Mouse (Mus musculus): ENCODE results near the gene Hbq1a. TPM values are rescaled to one million over a fixed set of nuclear protein-coding genes. Genes with fewer than 3 reads are reported as not detected.
A peak's percentile ranks its signal among the peaks of the same experiment; 100 is the strongest.

Gene Hbq1a
- polyA plus RNA-seq, 1 experiment from 2014 or later: not detected

GRCm38 (mm10) chr11:32345504-32346297 lies 45.8 kb downstream of the Hbq1a start:
- ATAC-seq (replicated peaks; ENCODE audit: low FRiP score, low TSS enrichment, low read depth) (peak; percentile 65), DNase-seq (ENCODE audit: low spot score) (peak; percentile 65)
- H3K27ac ChIP-seq (ENCODE audit: low read depth): peak overlapping the region; percentile 65

GRCm38 (mm10) chr11:32347264-32347606 lies 47.4 kb downstream of the Hbq1a start:
- WGBS: 4% methylated on average over 10 of the region's 10 CpGs
- H3K4me1 ChIP-seq (replicated peaks; ENCODE audit: control insufficient read depth, insufficient read depth, low read length): peaks cover 24% of the 10 kb centered on the region
- ATAC-seq (replicated peaks; ENCODE audit: low FRiP score, low TSS enrichment, low read depth): peak; percentile 19
- H3K9me3 ChIP-seq (ENCODE audit: control insufficient read depth, low read length): no peaks in the 10 kb centered on the region
- no peaks in the 10 kb centered on the region for H3K27me3 ChIP-seq (replicated peaks; ENCODE audit: control insufficient read depth, insufficient read depth, low read length)
- H3K4me2 ChIP-seq (ENCODE audit: low read length): peak overlapping the region; percentile 81
- DNase-seq (ENCODE audit: low spot score): no peak
- H3K4me3 ChIP-seq (ENCODE audit: low read depth, low read length): peak overlapping the region; percentile 83
- peaks cover 20% of the 10 kb centered on the region for H3K36me3 ChIP-seq (ENCODE audit: control insufficient read depth, insufficient read depth, low read length)
- peak overlapping the region; percentile 79 for H3K27ac ChIP-seq (ENCODE audit: low read depth)
- H3K9ac ChIP-seq (ENCODE audit: low read length): peak overlapping the region; percentile 85

More at GRCm38 (mm10) chr11:32345504-32346297, 45.8 kb downstream of the Hbq1a start:
- 64% methylated on average over 6 of the region's 6 CpGs for WGBS
- Histone ChIP-seq H3K27me3 (replicated peaks; ENCODE audit: control insufficient read depth, insufficient read depth, low read length) (no peaks in the 10 kb centered on the region), H3K36me3 (ENCODE audit: control insufficient read depth, insufficient read depth, low read length) (peaks cover 4% of the 10 kb centered on the region; the same call in 1 of the 2 replicates), H3K9me3 (ENCODE audit: control insufficient read depth, low read length) (no peaks in the 10 kb centered on the region), H3K4me2 (ENCODE audit: low read length) (no peak overlapping the region), H3K4me1 (replicated peaks; ENCODE audit: control insufficient read depth, insufficient read depth, low read length) (peaks cover 24% of the 10 kb centered on the region), H3K9ac (ENCODE audit: low read length) (no peak overlapping the region), H3K4me3 (ENCODE audit: low read depth, low read length) (no peak overlapping the region)

GRCm38 (mm10) chr11:32347607-32348432 lies 48.0 kb downstream of the Hbq1a start, which contains the start of gene Sh3pxd2b:
Sh3pxd2b (plus strand) TSS chr11:32347820.
- no peaks in the 10 kb centered on the region for H3K27me3 ChIP-seq (replicated peaks; ENCODE audit: control insufficient read depth, insufficient read depth, low read length)
- peak within 1 kb of the TSS; percentile 83 for H3K4me3 ChIP-seq (ENCODE audit: low read depth, low read length)
- H3K9ac ChIP-seq (ENCODE audit: low read length): peak within 1 kb of the TSS; percentile 85
- no peaks in the 10 kb centered on the region for H3K9me3 ChIP-seq (ENCODE audit: control insufficient read depth, low read length)
- ATAC-seq (replicated peaks; ENCODE audit: low FRiP score, low TSS enrichment, low read depth): peak; percentile 72
- H3K4me2 ChIP-seq (ENCODE audit: low read length): peak within 1 kb of the TSS; percentile 81
- under 1% methylated on average over 79 of the region's 86 CpGs for WGBS
- H3K4me1 ChIP-seq (replicated peaks; ENCODE audit: control insufficient read depth, insufficient read depth, low read length): peaks cover 24% of the 10 kb centered on the region
- peaks cover 24% of the 10 kb centered on the region for H3K36me3 ChIP-seq (ENCODE audit: control insufficient read depth, insufficient read depth, low read length)
- peak within 1 kb of the TSS; percentile 79 for H3K27ac ChIP-seq (ENCODE audit: low read depth)
- DNase-seq (ENCODE audit: low spot score): peak; percentile 81

DNA sequence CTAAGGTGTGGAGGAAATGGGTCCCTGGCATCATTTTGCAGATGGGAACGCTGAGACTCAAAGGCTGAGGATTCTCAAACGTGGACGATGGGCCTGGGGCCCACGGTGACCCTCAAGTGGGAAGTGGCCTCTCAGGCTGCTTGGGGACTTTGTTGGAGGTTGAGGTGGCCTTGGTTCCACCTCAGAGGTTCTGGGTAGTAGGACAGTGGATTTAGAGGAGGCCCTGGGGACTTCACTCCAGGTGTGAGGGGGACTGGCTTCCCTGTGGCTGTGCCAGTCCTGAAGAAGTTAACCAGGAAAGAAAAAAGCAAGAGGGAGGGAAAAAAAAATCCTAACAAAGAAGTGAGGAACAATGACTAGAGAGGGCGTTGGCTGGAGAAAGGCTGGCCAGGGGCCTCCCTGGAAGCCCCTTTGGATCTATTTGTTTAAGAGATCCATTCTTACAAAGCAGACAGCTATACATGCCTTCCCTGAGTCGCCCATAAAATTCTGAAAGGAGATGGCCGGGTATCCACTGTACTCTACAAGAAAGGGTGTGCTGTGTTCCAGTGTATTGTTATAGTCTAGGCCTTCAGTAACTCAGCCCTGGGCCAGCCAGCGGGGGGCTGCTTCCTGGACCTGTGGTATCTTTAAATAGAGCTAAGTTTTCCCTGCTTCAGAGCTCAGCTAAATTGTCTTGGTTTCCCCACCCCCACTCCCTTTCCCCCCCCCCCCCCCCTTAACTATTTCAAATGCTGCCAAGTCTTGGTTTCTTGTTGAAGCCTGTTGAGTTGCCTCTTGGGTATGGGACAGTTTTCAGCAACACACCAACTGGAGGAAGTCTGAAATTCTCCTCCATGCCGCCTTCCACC lies 48.8 kb downstream of the Hbq1a start:
- peak overlapping the region; percentile 83 for H3K4me3 ChIP-seq (ENCODE audit: low read depth, low read length)
- peaks cover 24% of the 10 kb centered on the region for H3K4me1 ChIP-seq (replicated peaks; ENCODE audit: control insufficient read depth, insufficient read depth, low read length)
- H3K27ac ChIP-seq (ENCODE audit: low read depth): peak overlapping the region; percentile 79
- H3K9ac ChIP-seq (ENCODE audit: low read length): peak overlapping the region; percentile 85
- H3K9me3 ChIP-seq (ENCODE audit: control insufficient read depth, low read length): no peaks in the 10 kb centered on the region
- 20% methylated on average over 9 of the region's 9 CpGs for WGBS
- H3K4me2 ChIP-seq (ENCODE audit: low read length): peak overlapping the region; percentile 81
- ATAC-seq (replicated peaks; ENCODE audit: low FRiP score, low TSS enrichment, low read depth) (no peak), DNase-seq (ENCODE audit: low spot score) (peak; percentile 67)
- H3K36me3 ChIP-seq (ENCODE audit: control insufficient read depth, insufficient read depth, low read length): peaks cover 24% of the 10 kb centered on the region
- H3K27me3 ChIP-seq (replicated peaks; ENCODE audit: control insufficient read depth, insufficient read depth, low read length): no peaks in the 10 kb centered on the region

GRCm38 (mm10) chr11:32349284-32349953 lies 49.5 kb downstream of the Hbq1a start:
- H3K4me1 ChIP-seq (replicated peaks; ENCODE audit: control insufficient read depth, insufficient read depth, low read length): peaks cover 24% of the 10 kb centered on the region
- H3K4me3 ChIP-seq (ENCODE audit: low read depth, low read length): peak overlapping the region; percentile 83
- H3K9ac ChIP-seq (ENCODE audit: low read length): no peak overlapping the region
- H3K27ac ChIP-seq (ENCODE audit: low read depth): no peak overlapping the region
- DNase-seq (ENCODE audit: low spot score) (no peak), ATAC-seq (replicated peaks; ENCODE audit: low FRiP score, low TSS enrichment, low read depth) (no peak)
- H3K4me2 ChIP-seq (ENCODE audit: low read length): peak overlapping the region; percentile 81
- H3K36me3 ChIP-seq (ENCODE audit: control insufficient read depth, insufficient read depth, low read length): peaks cover 26% of the 10 kb centered on the region
- H3K27me3 ChIP-seq (replicated peaks; ENCODE audit: control insufficient read depth, insufficient read depth, low read length): no peaks in the 10 kb centered on the region
- H3K9me3 ChIP-seq (ENCODE audit: control insufficient read depth, low read length): no peaks in the 10 kb centered on the region
- 73% methylated on average over 13 of the region's 13 CpGs for WGBS

Other genes with a start within 250 kb of the Hbq1a start
- not detected in 2 replicates for gene Il9r, start 99.8 kb upstream of the Hbq1a start, polyA plus RNA-seq (2014; fragmentation: Nextera tagmentation; extraction: Ambion mirVana)
- gene Snrnp25, start 94.7 kb upstream of the Hbq1a start, polyA plus RNA-seq (2014; fragmentation: Nextera tagmentation; extraction: Ambion mirVana): 58.0 and 60.7 TPM in 2 replicates
- gene Rhbdf1, start 77.8 kb upstream of the Hbq1a start, polyA plus RNA-seq (2014; fragmentation: Nextera tagmentation; extraction: Ambion mirVana): 45.6 and 57.9 TPM in 2 replicates
- 36.2 and 39.3 TPM in 2 replicates for gene Mpg, start 73.6 kb upstream of the Hbq1a start, polyA plus RNA-seq (2014; fragmentation: Nextera tagmentation; extraction: Ambion mirVana)
- gene Nprl3, start 32.4 kb upstream of the Hbq1a start, polyA plus RNA-seq (2014; fragmentation: Nextera tagmentation; extraction: Ambion mirVana): 28.0 and 29.5 TPM in 2 replicates
- gene Hba-x, start 23.7 kb upstream of the Hbq1a start, polyA plus RNA-seq (2014; fragmentation: Nextera tagmentation; extraction: Ambion mirVana): 104 and 121 TPM in 2 replicates
- gene Hba-a1, start 16.6 kb upstream of the Hbq1a start, polyA plus RNA-seq (2014; fragmentation: Nextera tagmentation; extraction: Ambion mirVana): 2,039 and 2,947 TPM in 2 replicates
- 0.45 and 0.58 TPM in 2 replicates for gene Hbq1b, start 13.1 kb upstream of the Hbq1a start, polyA plus RNA-seq (2014; fragmentation: Nextera tagmentation; extraction: Ambion mirVana)
- gene Hba-a2, start 3.6 kb upstream of the Hbq1a start, polyA plus RNA-seq (2014; fragmentation: Nextera tagmentation; extraction: Ambion mirVana): 5,179 and 7,428 TPM in 2 replicates
- 20.0 and 23.1 TPM in 2 replicates for gene Sh3pxd2b, start 47.8 kb downstream of the Hbq1a start, polyA plus RNA-seq (2014; fragmentation: Nextera tagmentation; extraction: Ambion mirVana)
- 48.6 and 57.6 TPM in 2 replicates for gene Ubtd2, start 155.3 kb downstream of the Hbq1a start, polyA plus RNA-seq (2014; fragmentation: Nextera tagmentation; extraction: Ambion mirVana)
- gene Efcab9, start 232.0 kb downstream of the Hbq1a start, polyA plus RNA-seq (2014; fragmentation: Nextera tagmentation; extraction: Ambion mirVana): 0.30 and 0.58 TPM in 2 replicates
- 3.0 and 3.3 TPM in 2 replicates for gene Stk10, start 233.2 kb downstream of the Hbq1a start, polyA plus RNA-seq (2014; fragmentation: Nextera tagmentation; extraction: Ambion mirVana)